In the genomic region with DNA sequence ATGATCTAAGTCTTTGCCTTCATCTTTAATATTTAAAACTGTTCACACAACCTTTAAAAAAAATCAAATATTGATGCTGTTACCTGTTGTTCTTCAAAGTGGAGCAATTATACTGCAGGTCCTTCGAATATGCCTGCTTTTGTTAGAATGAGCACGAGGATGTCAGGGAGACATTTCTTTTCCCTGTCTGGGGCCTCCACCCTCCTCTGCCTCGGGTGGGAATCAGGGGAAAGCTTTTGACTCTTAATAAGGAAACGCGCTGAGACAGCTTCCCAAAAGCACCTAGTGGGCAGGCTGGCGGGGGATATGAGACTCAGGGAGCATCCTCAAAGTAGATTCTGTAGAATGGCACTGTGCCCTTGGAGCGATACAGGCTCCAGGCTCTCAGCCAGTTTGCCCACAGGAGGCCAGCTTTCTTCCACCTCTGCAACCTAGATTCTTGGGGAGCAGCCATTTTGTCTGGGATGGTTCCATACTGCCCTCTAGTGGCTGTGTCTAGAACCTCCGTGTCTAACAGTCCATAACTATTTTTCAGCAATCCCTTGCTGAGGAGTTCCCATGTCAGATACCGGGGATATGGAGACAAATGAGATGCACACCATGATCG, we compare ENCODE assay signal across 8 mouse cellular contexts.
DNase-seq lines count a peak whose midpoint lies in the region; ATAC-seq and TF ChIP-seq lines count a peak whose summit lies in the region.

No protein-coding gene starts in this region.

- no peak for ATAC-seq in kidney, postnatal 0 days (replicated peaks; ENCODE audit: low FRiP score, low read depth)
- ATAC-seq in limb, embryonic 15.5 days (ENCODE audit: insufficient number of reproducible peaks, low FRiP score, low TSS enrichment, low read depth): no peak
- peak; percentile 69; the same call in 1 of the 2 replicates for ATAC-seq in neural tube, embryonic 15.5 days (ENCODE audit: low FRiP score)

- no peaks in the 10 kb centered on the region for H3K9me3 ChIP-seq in kidney, postnatal 0 days (replicated peaks; ENCODE audit: low read length)
- H3K9me3 ChIP-seq in limb, embryonic 15.5 days: no peaks in the 10 kb centered on the region
- no peaks in the 10 kb centered on the region for H3K9me3 ChIP-seq in neural tube, embryonic 15.5 days (replicated peaks)

- H3K36me3 ChIP-seq in kidney, postnatal 0 days (ENCODE audit: insufficient read depth, low read length): no peaks in the 10 kb centered on the region
- H3K36me3 ChIP-seq in limb, embryonic 15.5 days: no peaks in the 10 kb centered on the region
- H3K36me3 ChIP-seq in neural tube, embryonic 15.5 days: no peaks in the 10 kb centered on the region

- H3K4me1 ChIP-seq in kidney, postnatal 0 days (replicated peaks; ENCODE audit: insufficient read depth, low read length): no peaks in the 10 kb centered on the region
- peaks cover 6% of the 10 kb centered on the region for H3K4me1 ChIP-seq in limb, embryonic 15.5 days
- H3K4me1 ChIP-seq in neural tube, embryonic 15.5 days: peaks cover 17% of the 10 kb centered on the region

- H3K9ac ChIP-seq in kidney, postnatal 0 days (ENCODE audit: low read depth, low read length): no peak overlapping the region
- H3K9ac ChIP-seq in limb, embryonic 15.5 days: no peak overlapping the region
- no peak overlapping the region for H3K9ac ChIP-seq in neural tube, embryonic 15.5 days (replicated peaks)

- no peak overlapping the region for H3K4me2 ChIP-seq in kidney, postnatal 0 days (ENCODE audit: low read length)
- peak overlapping the region; percentile 29; the same call in 1 of the 2 replicates for H3K4me2 ChIP-seq in limb, embryonic 15.5 days
- H3K4me2 ChIP-seq in neural tube, embryonic 15.5 days: peak overlapping the region; percentile 32; the same call in 1 of the 2 replicates

- peak; percentile 89 for TF ChIP-seq CTCF in kidney, postnatal 0 days (IDR thresholded peaks at IDR 0.05; ENCODE audit: low read depth)

- no peaks in the 10 kb centered on the region for H3K27me3 ChIP-seq in kidney, postnatal 0 days (ENCODE audit: insufficient read depth, low read length)
- H3K27me3 ChIP-seq in limb, embryonic 15.5 days: no peaks in the 10 kb centered on the region
- H3K27me3 ChIP-seq in neural tube, embryonic 15.5 days (replicated peaks): no peaks in the 10 kb centered on the region

- WGBS in kidney, postnatal 0 days: 53% methylated on average over 10 of the region's 10 CpGs
- WGBS in limb, embryonic 15.5 days: 35% methylated on average over 10 of the region's 10 CpGs
- 34% methylated on average over 10 of the region's 10 CpGs for WGBS in neural tube, embryonic 15.5 days

- DNase-seq in 3T3-L1 (ENCODE audit: low read depth, low spot score): peak; percentile 76
- peak; percentile 80 for DNase-seq in adrenal gland, postnatal 14 days
- DNase-seq in embryo, embryonic 9.5 days (ENCODE audit: extremely low spot score): peak; percentile 73
- peak; percentile 47 to 71 for DNase-seq in heart, adult 18-20 months
- DNase-seq in kidney, postnatal 0 days (ENCODE audit: low spot score): peak; percentile 79
- DNase-seq in urinary bladder, postnatal 14 days (ENCODE audit: low spot score): peak; percentile 48

- no peak overlapping the region for H3K27ac ChIP-seq in kidney, postnatal 0 days
- H3K27ac ChIP-seq in limb, embryonic 15.5 days: no peak overlapping the region
- no peak overlapping the region for H3K27ac ChIP-seq in neural tube, embryonic 15.5 days (replicated peaks)

- H3K4me3 ChIP-seq in kidney, postnatal 0 days (replicated peaks; ENCODE audit: low read depth, low read length): no peak overlapping the region
- 0 out of 2 replicates have a peak overlapping the region, but pooled peaks have one; percentile 10 for H3K4me3 ChIP-seq in limb, embryonic 15.5 days
- H3K4me3 ChIP-seq in neural tube, embryonic 15.5 days (replicated peaks): no peak overlapping the region
